Mouse (Mus musculus) liver, adult 2 months (tissue): ENCODE results near the gene Skap1.

Experiments
- CTCF ChIP-seq: fragments of 200-500 bp; IDR thresholded peaks from 2 replicates; pipeline ENCODE4 v1.5.1; 2011; ENCODE audit warnings: low read depth, low read length, control low read depth
- POLR2A ChIP-seq: fragments of 200-500 bp; IDR thresholded peaks from 2 replicates; pipeline ENCODE4 v1.6.1; 2011; ENCODE audit warnings: low read length, control low read depth; ENCODE audit not compliant: insufficient read depth; ENCODE audit errors: extremely low read depth

GRCm38 (mm10) chr11:96796586-96796985 is 332.2 kb downstream of the Skap1 start:
- TF ChIP-seq POLR2A (no peak), CTCF (no peak)
